Mouse (Mus musculus): ENCODE data around the gene Polrmt. TPM values are rescaled to one million over a fixed set of nuclear protein-coding genes. Genes with fewer than 3 reads are reported as not detected.
"Not testable (repeated sequence)": the region's sequence is repeated elsewhere in the genome, so short reads cannot be mapped to it uniquely, and the experiment has no call there.

The Polrmt gene
- total RNA-seq, 2 experiments from 2014 or later, result 40.1 to 43.7 TPM

DNA sequence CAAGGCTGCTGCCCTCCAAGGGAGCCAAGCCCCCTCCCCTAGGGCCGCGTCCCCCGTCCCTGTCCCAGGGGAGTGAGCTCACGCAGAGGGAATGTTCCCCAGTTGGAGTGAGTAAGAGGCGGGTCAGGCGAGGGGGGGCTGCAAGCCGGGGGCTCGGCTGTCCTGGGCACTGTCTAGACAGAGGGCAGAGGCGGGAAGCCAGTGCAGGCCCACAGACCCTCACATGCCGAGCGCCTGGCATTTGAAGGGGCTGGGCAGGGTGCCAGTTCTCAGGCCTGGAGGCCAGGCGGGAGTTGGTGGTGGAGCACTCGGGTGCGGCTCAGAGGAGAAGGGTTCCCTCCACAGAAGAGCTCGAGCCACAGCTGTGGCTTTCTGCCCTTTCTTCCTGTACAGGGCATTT is 31.6 kb upstream of the Polrmt start:
- intact Hi-C loops (cut with DNase I), result no loop called here
- DNase-seq (ENCODE audit: extremely low spot score in 1 of 2, low spot score in 2 of 2), result peak in 1 of 2 experiments; percentile 73

DNA sequence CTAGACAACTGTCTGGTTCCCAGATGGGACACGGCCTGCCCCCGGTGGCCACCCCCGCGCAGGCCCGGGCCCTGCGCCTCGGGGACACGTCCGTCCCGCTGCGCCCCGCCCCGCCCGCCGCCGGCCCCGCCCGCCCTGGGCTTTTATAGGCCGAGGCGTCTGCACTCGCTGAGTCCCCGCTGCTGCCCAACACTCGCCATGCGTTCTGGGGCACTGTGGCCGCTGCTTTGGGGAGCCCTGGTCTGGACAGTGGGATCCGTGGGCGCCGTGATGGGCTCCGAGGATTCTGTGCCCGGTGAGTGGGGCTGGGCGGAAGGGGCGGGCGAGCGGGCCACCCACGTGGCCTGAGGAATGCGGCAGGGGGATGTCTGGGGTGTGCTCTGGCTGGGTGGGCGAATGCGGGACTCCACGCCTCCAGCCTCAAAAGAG is 30.7 kb upstream of the Polrmt start, which contains the start of gene Fstl3:
Gene Fstl3 (plus strand): TSS at position 170 of the 429 bp plus-strand sequence.
- intact Hi-C loops (cut with DNase I), result no loop called here
- no peak for DNase-seq (ENCODE audit: extremely low spot score in 1 of 2, low spot score in 2 of 2)

DNA sequence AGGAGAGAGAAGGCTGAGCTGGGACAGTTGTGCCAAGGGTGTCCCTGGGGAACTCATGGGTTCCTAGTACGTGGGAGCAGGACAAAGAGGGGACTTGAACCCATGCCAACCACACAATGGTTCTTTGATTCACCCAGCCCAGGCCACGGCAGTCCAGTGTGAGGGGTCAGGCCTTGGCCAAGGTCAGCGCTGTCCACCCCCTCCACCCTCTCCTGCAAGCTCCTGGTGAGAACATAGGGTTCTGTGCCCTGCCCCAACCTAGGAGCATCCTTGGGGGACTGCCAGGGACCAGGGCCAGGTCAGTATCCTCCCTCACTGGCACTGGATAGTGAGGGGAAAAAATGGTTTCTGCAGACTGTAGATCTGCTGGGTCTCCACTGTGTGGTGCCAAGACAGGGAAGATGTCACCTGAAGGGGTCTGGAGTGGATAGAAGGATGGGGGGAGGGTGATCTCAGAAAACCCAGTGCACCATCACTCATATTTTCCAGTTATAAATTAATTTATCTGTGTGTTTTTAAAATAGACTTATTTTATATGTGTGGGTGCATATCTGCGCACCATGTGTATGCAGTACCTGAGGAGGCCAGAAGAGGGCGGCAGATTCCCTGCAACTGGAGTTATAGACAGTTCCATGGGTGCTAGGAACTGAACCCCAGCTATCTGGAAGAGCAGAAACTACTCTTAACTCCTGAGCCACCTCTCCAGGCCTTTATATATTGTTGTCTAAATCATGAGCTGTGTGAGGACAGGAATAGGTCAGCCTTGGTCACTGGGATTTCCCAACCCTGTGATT is 28.3 kb upstream of the Polrmt start:
- no peak for DNase-seq (ENCODE audit: extremely low spot score in 1 of 2, low spot score in 2 of 2)
- intact Hi-C loops (cut with DNase I), result no loop called here

DNA sequence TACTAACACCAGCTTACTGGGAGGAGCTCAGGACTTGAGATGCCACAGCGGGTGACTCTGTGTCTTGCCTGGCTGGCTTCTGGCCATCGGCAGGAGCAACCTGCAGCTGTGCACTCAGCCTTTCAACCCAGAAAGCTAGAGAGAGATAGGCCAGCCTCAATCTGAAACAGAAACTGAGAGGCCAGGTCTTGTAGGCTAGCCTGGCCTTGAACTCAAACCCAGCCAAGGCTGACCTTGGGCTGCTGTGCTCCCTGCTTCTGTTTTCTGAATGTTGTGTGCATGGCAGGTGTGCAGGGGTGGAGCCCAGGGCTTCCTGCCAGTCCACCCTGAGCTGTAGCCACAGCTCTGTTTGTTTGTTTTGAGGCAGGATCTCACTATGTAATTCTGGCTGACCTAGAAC is 26.8 kb upstream of the Polrmt start:
- intact Hi-C loops (cut with DNase I), result no loop called here
- DNase-seq (ENCODE audit: extremely low spot score in 1 of 2, low spot score in 2 of 2), result no peak

DNA sequence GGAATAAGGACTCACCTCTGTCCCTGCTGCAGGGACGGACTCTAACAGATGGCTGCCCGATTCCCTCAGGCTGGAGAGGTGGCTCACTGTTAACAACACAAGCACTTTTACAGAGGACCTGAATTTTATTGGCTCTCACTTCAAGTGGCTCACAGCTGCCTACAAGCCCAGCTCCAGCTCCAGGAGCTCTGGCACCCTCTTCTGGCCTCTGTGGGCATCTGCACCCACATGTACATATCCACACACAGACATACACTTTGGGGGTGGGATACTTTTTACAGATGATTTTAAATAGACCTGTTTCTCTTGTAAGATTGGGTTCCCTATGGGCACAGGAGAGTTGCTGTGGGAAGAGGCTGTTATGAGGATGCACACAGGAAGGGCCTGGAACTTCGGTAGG is 25.9 kb upstream of the Polrmt start:
- intact Hi-C loops (cut with DNase I), result no loop called here

DNA sequence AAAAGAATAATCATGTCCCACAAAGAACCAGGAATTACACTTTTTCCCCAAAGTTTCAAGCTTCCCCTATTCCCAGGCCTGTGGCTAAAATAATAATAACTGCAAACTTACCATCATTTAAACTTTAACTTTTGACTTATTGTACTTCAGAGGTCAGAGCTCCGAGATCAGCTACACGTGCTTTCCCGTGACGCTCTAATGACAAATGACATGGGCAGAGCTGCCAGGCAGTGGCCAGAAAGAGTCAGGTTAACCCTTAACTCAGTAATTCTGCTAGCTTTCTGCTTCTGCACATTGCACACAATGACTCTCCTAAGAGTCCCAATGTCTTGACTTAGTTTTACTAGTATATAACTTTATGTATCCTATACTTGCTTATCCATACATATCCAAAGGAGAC is 22.9 kb upstream of the Polrmt start:
- no peak for DNase-seq (ENCODE audit: extremely low spot score in 1 of 2, low spot score in 2 of 2)
- intact Hi-C loops (cut with DNase I), result loop anchor here (2.0 kb wide), 1 partner anchor 43 kb away; no protein-coding TSS in a partner anchor

More for the DNA sequence above, 25.9 kb upstream of the Polrmt start:
- DNase-seq (ENCODE audit: extremely low spot score in 1 of 2, low spot score in 2 of 2), result no peak

DNA sequence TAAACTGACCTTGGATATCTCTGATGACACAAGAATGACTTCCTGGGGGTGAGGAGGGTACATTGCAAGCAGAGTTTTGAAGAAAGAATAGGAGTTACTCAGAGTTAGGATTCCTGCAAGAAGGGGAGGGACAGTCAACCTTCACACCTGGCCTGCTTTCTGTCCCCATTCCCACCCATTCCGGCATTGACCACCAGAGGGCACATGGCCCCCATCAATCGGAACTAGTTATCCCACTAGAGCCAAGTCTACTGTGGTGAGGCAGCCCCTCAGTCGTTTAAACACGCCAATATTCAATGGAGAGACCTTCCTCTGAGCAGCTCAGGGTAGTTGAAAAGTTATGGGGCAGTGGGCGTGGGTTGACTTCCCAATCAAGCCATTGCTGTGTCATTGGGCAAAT is 22.0 kb upstream of the Polrmt start:
- intact Hi-C loops (cut with DNase I), result loop anchor here (2.0 kb wide), 1 partner anchor 44 kb away; no protein-coding TSS in a partner anchor
- DNase-seq (ENCODE audit: extremely low spot score in 1 of 2, low spot score in 2 of 2), result peak; percentile 57 to 73

DNA sequence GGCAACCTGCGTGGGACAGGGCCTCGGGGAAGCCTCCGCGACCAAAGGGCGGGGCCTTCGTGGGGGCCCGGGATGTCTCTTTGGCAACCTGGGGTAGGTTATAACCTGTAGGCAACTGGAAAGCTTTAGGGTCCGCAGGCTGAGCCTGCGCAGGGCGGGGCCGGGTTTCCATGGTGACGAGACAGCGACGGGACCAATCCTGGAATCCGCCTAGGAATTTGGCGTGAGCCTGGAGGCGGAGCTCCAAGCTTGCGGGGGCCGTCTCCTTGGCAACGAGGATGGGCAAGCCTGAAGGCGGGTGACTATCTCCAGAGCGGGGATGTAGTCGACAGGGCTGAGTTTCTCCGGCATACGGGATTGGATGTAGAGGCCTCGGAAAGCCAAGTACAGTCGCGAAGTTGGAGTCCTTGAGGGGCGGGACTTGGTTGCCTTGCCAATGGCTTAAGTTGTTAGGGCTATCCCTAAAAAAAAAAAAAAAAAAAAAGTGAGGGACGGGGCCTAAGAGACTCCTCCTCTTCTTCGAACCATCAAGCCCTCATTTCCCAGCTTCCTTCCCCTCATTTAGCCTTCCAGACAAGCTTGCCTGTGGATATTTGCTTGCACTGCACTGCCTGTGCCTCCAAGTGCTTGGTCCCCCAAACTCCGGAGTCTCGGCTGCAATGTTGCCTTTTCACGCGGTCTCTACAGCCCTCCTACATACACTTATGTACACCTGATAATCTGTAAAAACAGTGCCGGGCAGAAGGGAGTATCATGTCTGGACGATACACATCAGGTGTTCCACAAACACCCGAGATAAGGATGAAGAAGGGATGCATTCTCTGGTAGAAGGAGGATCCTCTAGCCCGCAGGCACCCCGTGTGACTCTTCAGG is 21.2 kb upstream of the Polrmt start:
- intact Hi-C loops (cut with DNase I), result loop anchor here (2.0 kb wide), 1 partner anchor 45 kb away; no protein-coding TSS in a partner anchor
- peak; percentile 96 to 97 for DNase-seq (ENCODE audit: extremely low spot score in 1 of 2, low spot score in 2 of 2)

DNA sequence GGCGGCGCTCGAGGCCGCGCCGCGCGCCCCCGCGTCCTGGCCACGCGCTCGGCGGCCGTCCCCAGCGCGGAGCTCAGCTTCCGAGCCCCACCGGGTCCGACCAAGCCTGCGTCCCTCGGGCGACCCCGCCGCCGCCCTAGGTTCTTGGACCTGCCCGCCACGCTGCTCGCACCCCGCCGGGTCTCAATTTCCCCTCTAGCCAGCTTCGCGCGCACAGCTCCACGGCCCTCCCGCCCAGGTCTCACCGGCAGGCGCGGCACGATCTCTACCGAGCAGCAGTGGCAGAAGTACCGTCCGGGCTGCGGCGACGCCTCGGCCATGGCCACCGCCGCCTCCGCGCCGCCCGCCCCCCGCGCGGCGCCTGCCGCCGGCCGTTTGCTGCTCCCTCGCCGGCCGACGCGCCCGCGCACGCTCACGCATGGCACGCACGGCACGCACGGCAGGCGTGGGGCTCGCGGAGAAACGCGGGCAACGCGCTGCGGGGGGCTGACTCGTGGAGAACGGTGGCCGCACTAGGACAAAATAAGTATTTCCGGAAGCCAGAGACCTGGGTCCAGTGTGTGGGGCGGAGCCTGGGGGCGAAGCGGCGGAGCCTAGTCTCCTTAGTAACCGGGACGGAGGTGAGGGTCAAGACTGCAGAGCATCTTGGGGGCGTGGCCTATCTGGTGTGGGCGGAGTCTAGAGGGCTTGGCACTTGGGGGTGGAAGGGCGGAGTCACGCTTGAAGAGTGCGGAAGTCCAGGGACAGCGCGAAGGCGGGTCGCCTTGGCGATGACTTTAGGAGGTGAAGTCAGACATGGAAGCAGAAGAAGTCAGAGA is 20.3 kb upstream of the Polrmt start, which contains the start of gene Rnf126:
Gene Rnf126 (minus strand): TSS at position 445 of the 818 bp plus-strand sequence.
- intact Hi-C loops (cut with DNase I), result no loop called here

DNA sequence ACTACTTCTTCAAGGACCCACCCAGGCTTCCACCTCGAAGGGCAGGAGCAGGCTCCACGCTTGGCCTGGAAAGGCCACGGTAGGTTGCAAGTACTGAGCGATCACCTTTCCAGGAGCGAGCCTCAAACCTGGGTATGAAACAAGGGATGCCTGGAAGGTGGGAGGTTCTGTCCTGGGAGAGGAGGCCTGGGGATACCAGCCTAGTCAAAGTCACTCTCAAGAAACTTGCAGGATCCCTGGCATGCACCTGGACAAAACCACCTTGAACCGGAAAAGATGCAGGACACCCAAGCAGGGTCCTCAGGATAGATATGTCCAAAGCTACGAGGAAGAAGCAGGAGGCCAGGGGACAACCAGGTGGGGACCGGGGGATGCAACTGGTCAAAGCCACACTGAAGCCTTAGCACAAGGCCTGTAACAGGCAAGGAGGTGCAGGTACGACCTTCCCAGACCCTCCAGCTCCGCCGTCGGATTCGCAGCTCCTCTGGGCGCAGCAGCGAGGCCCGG is 19.7 kb upstream of the Polrmt start:
- intact Hi-C loops (cut with DNase I), result no loop called here
- no peak for DNase-seq (ENCODE audit: extremely low spot score in 1 of 2, low spot score in 2 of 2)

More for the DNA sequence above, 20.3 kb upstream of the Polrmt start, which contains the start of gene Rnf126:
- DNase-seq (ENCODE audit: extremely low spot score in 1 of 2, low spot score in 2 of 2), result peak; percentile 98 to 99

DNA sequence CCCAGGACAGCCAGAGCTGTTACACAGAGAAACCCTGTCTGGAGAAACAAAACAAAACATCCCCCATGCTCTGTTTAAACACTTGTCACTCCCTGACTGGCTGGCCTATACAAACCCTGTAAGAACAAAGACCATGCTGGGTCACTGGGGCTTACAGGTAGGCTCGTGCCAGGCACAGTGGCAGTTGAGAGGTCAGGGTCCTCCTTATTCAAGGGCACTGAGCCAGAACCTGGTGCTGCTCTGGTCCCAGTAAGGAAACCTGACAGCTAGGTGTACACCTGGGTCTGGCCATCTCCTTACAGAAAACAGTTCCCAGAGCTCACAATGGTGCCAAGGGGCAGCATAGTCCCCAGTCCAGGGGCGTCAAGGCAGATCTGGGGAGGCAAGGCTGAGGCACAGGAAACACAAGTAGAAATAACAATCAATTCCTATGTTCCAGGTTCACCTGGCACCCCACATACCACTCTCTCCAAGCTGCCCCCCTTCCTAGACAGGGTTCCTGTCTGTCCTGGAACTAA is 18.9 kb upstream of the Polrmt start:
- no peak for DNase-seq (ENCODE audit: extremely low spot score in 1 of 2, low spot score in 2 of 2)
- intact Hi-C loops (cut with DNase I), result no loop called here

DNA sequence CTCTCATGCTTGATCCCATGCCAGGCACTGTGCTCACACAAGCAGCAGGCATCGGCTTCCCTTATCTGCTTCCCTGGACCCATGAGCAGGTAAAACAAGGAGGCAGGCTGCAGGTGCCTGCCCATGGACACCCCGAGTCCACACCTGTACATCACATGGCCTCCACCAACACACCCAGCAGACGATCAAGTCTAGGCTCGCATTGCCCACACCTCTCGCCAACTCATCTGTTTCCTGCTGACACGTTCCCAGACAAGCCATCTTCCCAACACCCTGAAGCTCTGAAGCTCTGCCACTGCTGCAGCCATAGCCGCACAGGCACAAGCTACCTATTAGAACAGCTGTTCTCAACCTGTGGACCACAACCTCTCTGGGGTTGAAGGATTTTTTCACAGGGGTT is 17.9 kb upstream of the Polrmt start:
- intact Hi-C loops (cut with DNase I), result no loop called here
- no peak for DNase-seq (ENCODE audit: extremely low spot score in 1 of 2, low spot score in 2 of 2)

DNA sequence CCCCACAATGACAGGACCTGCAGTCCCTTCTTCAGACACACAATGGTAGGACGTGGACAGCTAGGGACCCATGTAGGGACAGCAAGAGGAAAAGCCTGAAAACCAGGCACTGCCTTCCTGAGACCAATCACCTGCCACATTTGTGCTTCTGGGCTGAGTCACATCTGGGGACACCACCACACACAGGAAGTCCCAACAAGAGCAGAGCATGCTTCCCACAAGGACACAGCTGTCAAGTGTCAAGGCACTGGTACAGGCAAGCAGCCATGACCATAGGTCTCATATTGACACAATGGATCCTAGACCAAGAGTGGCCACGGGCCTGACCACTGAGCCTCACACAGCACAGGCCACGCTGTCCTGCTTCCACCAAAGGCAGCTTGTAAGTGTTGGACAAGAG is 16.5 kb upstream of the Polrmt start:
- intact Hi-C loops (cut with DNase I), result no loop called here
- no peak for DNase-seq (ENCODE audit: extremely low spot score in 1 of 2, low spot score in 2 of 2)

DNA sequence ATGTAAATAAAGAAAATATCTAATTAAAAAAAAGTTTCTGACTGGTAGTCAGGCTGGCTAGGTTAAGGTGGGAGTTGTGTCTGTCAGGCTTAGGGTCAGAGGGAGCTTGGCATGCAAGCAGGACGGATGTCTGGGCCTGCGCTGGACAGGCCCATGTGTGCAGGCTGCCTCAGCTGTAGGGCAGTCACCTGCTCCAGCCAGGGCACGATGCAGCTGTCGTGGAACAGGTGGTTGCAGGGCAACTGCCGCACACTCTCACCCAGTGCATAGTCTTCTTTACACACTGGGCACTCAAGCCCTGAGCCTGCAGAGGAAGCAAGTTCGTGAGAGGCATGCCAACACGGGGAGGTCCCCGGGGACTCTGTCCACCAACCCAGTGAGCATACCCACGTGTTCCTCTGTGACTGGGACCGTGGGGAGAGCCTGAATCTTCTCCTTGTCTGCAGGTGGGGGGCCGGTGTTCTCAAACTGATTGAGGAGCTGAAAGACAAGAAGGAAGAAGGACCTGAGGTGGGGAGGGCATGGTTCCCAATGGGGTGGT is 14.3 kb upstream of the Polrmt start:
- no peak for DNase-seq (ENCODE audit: extremely low spot score in 1 of 2, low spot score in 2 of 2)
- intact Hi-C loops (cut with DNase I), result no loop called here

DNA sequence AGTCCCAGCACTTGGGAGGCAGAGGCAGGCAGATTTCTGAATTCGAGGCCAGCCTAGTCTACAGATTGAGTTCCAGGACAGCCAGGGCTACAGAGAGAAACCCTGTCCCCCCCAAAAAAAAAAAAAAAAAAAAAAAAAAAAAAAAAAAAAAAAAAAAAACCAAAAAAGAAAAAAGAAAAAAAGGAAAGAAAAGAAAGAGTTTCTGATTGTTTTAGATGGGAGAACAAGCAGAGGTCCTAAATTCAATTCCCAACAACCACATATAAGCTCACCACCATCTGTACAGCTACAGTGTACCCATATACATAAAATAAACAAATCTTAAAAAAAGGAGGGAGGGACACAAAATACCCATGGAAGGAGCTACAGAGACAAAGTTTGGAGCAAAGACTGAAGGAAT is 13.3 kb upstream of the Polrmt start:
- DNase-seq (ENCODE audit: extremely low spot score in 1 of 2, low spot score in 2 of 2); intact Hi-C loops (cut with DNase I): not testable (repeated sequence)

DNA sequence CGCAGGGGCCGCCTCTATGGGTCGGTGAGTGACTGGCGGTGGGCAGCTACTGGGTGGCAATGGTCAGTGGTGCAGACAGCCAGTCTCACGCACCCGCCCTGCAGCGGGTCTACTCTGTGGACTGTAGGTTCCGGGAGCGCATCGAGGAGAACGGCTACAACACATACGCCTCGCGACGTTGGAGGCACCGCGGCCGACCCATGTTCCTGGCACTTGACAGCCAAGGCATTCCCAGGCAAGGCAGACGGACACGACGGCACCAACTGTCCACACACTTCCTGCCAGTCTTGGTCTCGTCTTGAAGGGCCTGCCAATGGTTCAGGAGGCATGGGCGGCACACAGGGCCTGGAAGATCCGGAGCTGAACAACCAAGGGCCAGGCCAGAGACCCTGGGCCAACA is 10.3 kb upstream of the Polrmt start:
- intact Hi-C loops (cut with DNase I), result no loop called here
- peak in 1 of 2 experiments; percentile 26 for DNase-seq (ENCODE audit: extremely low spot score in 1 of 2, low spot score in 2 of 2)

DNA sequence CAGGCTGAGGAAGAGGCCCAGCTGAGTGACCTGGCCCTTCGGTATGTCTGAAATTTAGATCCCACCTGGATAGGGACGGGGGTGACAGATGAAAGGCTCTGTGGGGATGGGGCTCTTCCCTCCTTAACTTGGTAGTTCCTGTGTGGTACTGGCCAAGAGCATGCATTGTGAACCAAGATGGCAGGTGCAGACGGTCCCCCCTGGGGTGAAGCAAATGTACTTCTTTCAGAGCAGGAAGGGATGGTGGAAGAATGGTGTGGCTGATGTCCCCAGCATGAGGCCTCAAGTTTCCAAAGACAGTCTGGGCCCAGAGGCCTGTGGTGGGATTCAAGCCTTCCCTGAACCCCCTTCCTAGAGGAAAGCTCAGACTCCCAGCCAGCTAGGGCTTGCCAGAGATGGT is 9.5 kb upstream of the Polrmt start:
- DNase-seq (ENCODE audit: extremely low spot score in 1 of 2, low spot score in 2 of 2), result no peak
- intact Hi-C loops (cut with DNase I), result no loop called here
